In genomic region chr12:94468027-94468426, GRCm38 (mm10) we compare ENCODE assay signal across 16 mouse cellular contexts.
A peak's percentile ranks its signal among the peaks of the same experiment; 100 is the strongest.
DNase-seq lines count a peak whose midpoint lies in the region; ATAC-seq and TF ChIP-seq lines count a peak whose summit lies in the region.
"Had no signal": no experiment of that assay in that cellular context is flagged by ENCODE, and none has a peak within 500 bp of the region (broad histone marks: within the 10 kb centered on the region; RNA-seq: fewer than 3 reads in every experiment).

No protein-coding gene starts in this region.

- TF ChIP-seq CTCF in forebrain, postnatal 0 days (IDR thresholded peaks at IDR 0.05; ENCODE audit: low read depth): no peak

- H3K4me1 ChIP-seq in forebrain, embryonic 14.5 days (ENCODE audit: control insufficient read depth, insufficient read depth, low read length): no peaks in the 10 kb centered on the region
- H3K4me1 ChIP-seq in forebrain, embryonic 15.5 days: no peaks in the 10 kb centered on the region
- H3K4me1 ChIP-seq in forebrain, postnatal 0 days (ENCODE audit: insufficient read depth): no peaks in the 10 kb centered on the region
- H3K4me1 ChIP-seq in forebrain, embryonic 11.5 days (replicated peaks; ENCODE audit: control insufficient read depth, insufficient read depth, low read length): no peaks in the 10 kb centered on the region
- H3K4me1 ChIP-seq: embryonic facial prominence, embryonic 13.5 days; forebrain, embryonic 12.5 days had no signal

- H3K4me2 ChIP-seq in forebrain, embryonic 14.5 days (ENCODE audit: low read length): no peak overlapping the region
- H3K4me2 ChIP-seq in forebrain, embryonic 15.5 days (replicated peaks): no peak overlapping the region
- H3K4me2 ChIP-seq in forebrain, postnatal 0 days (ENCODE audit: low read depth): no peak overlapping the region
- no peak overlapping the region for H3K4me2 ChIP-seq in forebrain, embryonic 11.5 days (ENCODE audit: low read depth, low read length, severe bottlenecking)
- H3K4me2 ChIP-seq: embryonic facial prominence, embryonic 13.5 days; forebrain, embryonic 12.5 days had no signal

- no peak overlapping the region for H3K27ac ChIP-seq in forebrain, embryonic 14.5 days (ENCODE audit: low read depth, low read length)
- no peak overlapping the region for H3K27ac ChIP-seq in forebrain, embryonic 15.5 days (replicated peaks)
- H3K27ac ChIP-seq in forebrain, postnatal 0 days (ENCODE audit: low read depth, low read length): no peak overlapping the region
- H3K27ac ChIP-seq in forebrain, embryonic 11.5 days (ENCODE audit: low read depth, low read length): no peak overlapping the region
- H3K27ac ChIP-seq: embryonic facial prominence, embryonic 13.5 days; forebrain, embryonic 12.5 days had no signal

- no peak overlapping the region for H3K9ac ChIP-seq in forebrain, embryonic 14.5 days (ENCODE audit: low read length)
- H3K9ac ChIP-seq in forebrain, embryonic 15.5 days (replicated peaks): no peak overlapping the region
- H3K9ac ChIP-seq in forebrain, postnatal 0 days: no peak overlapping the region
- no peak overlapping the region for H3K9ac ChIP-seq in forebrain, embryonic 11.5 days (ENCODE audit: low read length)
- H3K9ac ChIP-seq: embryonic facial prominence, embryonic 13.5 days; forebrain, embryonic 12.5 days had no signal

- no peaks in the 10 kb centered on the region for H3K9me3 ChIP-seq in forebrain, embryonic 14.5 days (replicated peaks; ENCODE audit: control insufficient read depth, low read length)
- no peaks in the 10 kb centered on the region for H3K9me3 ChIP-seq in forebrain, embryonic 15.5 days
- no peaks in the 10 kb centered on the region for H3K9me3 ChIP-seq in forebrain, postnatal 0 days (ENCODE audit: low read length)
- H3K9me3 ChIP-seq in forebrain, embryonic 11.5 days (ENCODE audit: control insufficient read depth, low read length): no peaks in the 10 kb centered on the region
- H3K9me3 ChIP-seq: embryonic facial prominence, embryonic 13.5 days; forebrain, embryonic 12.5 days had no signal

- peak; percentile 58 for DNase-seq in forebrain, embryonic 14.5 days (ENCODE audit: low spot score)
- peak; percentile 22 for DNase-seq in forebrain, postnatal 0 days
- no peak for DNase-seq in forebrain, embryonic 11.5 days (ENCODE audit: low spot score)
- DNase-seq in brain, embryonic 18.5 days (ENCODE audit: low read depth, low spot score): peak; percentile 18
- no peak for DNase-seq in adrenal gland, adult (ENCODE audit: inconsistent age in 2 of 2, low spot score in 1 of 2)
- DNase-seq: adrenal gland, adult 8-10 months; adrenal gland, postnatal 14 days; adrenal gland, postnatal 36 days; cerebellum, adult 11-12 months; cerebellum, adult 2 months; cerebellum, adult 9-10 months; cerebellum, postnatal 10 days; cerebellum, postnatal 25 days had no signal

- WGBS in forebrain, embryonic 14.5 days: 64% methylated on average over 2 of the region's 2 CpGs
- 58% methylated on average over 2 of the region's 2 CpGs for WGBS in forebrain, embryonic 15.5 days
- 52% methylated on average over 2 of the region's 2 CpGs for WGBS in forebrain, postnatal 0 days
- WGBS in forebrain, embryonic 11.5 days: 73% methylated on average over 2 of the region's 2 CpGs

- 0 out of 2 replicates have a peak, but pooled peaks have one; percentile 23 for ATAC-seq in forebrain, embryonic 14.5 days
- no peak for ATAC-seq in forebrain, embryonic 15.5 days (replicated peaks)
- ATAC-seq in forebrain, postnatal 0 days: no peak
- ATAC-seq in forebrain, embryonic 11.5 days (replicated peaks; ENCODE audit: low FRiP score): no peak

- H3K36me3 ChIP-seq in forebrain, embryonic 14.5 days (ENCODE audit: control insufficient read depth, insufficient read depth, low read length): no peaks in the 10 kb centered on the region
- H3K36me3 ChIP-seq in forebrain, embryonic 15.5 days: no peaks in the 10 kb centered on the region
- no peaks in the 10 kb centered on the region for H3K36me3 ChIP-seq in forebrain, postnatal 0 days (ENCODE audit: insufficient read depth)
- no peaks in the 10 kb centered on the region for H3K36me3 ChIP-seq in forebrain, embryonic 11.5 days (ENCODE audit: control insufficient read depth, insufficient read depth, low read length)
- H3K36me3 ChIP-seq: embryonic facial prominence, embryonic 13.5 days; forebrain, embryonic 12.5 days had no signal

- H3K27me3 ChIP-seq in forebrain, embryonic 14.5 days (replicated peaks; ENCODE audit: control insufficient read depth, insufficient read depth, low read length): no peaks in the 10 kb centered on the region
- no peaks in the 10 kb centered on the region for H3K27me3 ChIP-seq in forebrain, embryonic 15.5 days
- H3K27me3 ChIP-seq in forebrain, postnatal 0 days (ENCODE audit: insufficient read depth, low read length): no peaks in the 10 kb centered on the region
- no peaks in the 10 kb centered on the region for H3K27me3 ChIP-seq in forebrain, embryonic 11.5 days (ENCODE audit: control insufficient read depth, insufficient read depth, low read length)
- H3K27me3 ChIP-seq: embryonic facial prominence, embryonic 13.5 days; forebrain, embryonic 12.5 days had no signal

- no peak overlapping the region for H3K4me3 ChIP-seq in forebrain, embryonic 14.5 days (ENCODE audit: low read depth, low read length)
- H3K4me3 ChIP-seq in forebrain, embryonic 15.5 days: no peak overlapping the region
- no peak overlapping the region for H3K4me3 ChIP-seq in forebrain, postnatal 0 days (ENCODE audit: low read depth, low read length)
- H3K4me3 ChIP-seq in forebrain, embryonic 11.5 days (ENCODE audit: low read depth, low read length): no peak overlapping the region
- H3K4me3 ChIP-seq: embryonic facial prominence, embryonic 13.5 days; forebrain, embryonic 12.5 days had no signal

Comparison
In these comparisons a context has a peak if more than half of its experiments do, and no peak if none do; other contexts are left out.
1. DNase-seq: peak in forebrain, embryonic 14.5 days (single experiment), forebrain, postnatal 0 days (single experiment) and brain, embryonic 18.5 days (single experiment); none in forebrain, embryonic 11.5 days (single experiment) and adrenal gland, adult (0 of 2).